Mouse (Mus musculus) bone marrow, adult 2 months (tissue): ENCODE measurements at regions not wholly inside any gene's neighbourhood (a gene's known extent, or its start where the extent isn't known, plus 50 kb on each side); places are given as distances from the start of the nearest gene placed in this dataset.

ENCODE experiments used
- CTCF ChIP-seq: fragments of 200-500 bp; IDR thresholded peaks from 2 replicates; pipeline ENCODE4 v1.5.1; 2011; ENCODE audit warnings: low read length, control low read depth; ENCODE audit not compliant: control insufficient read depth, insufficient read depth
- POLR2A ChIP-seq: fragments of 200-500 bp; IDR thresholded peaks from 2 replicates; pipeline ENCODE4 v1.6.1; 2011; ENCODE audit warnings: low read depth, mild to moderate bottlenecking, control low read depth, low read length, borderline replicate concordance; ENCODE audit not compliant: control insufficient read depth

DNA sequence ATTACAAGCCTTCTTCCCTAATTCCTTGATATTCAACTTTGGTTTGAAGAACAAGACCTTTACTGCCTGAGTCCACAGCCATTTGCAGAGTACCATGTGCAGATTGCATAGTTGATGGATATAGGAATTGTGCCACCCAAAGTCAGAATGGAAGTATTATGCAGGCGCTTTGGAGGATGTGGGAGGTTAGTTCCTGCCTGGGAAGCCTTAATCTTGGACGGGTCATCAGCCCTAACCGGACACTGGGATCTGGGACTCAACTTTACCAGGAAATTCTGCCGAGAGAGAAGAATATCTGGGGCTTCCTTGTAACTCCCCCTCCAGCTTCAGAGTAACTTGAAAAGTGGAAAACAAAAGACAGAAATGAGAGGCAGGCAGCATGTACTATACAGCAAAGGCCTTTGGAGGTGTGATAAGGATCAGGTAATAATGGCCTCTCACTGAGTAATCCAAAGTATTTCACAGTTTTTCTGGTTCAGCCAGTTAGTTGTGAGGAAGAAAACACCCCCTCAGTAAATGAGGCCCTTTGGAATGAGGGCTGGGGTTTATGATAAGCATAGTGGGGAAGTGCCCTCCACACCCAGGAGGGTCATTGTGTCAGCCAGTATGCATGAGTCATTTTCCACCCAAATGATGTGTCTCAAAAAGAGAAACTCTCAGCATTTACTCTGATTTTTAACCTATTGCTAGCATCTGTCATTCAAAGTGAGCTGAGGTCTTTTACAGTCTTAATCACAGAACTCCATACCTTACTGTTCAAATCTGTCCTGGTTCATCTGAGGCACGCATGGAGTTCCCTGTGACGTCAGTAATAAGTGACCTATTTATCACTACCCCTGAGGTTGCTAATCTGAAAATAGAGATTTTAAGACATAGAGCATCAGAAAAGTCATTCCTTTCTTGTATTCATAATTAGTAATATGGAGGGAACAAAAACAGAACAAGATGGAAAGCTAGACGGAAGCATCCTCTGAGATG is 91.7 kb upstream of the Klf6 start:
- TF ChIP-seq CTCF (no peak), POLR2A (no peak)
